Mouse (Mus musculus) macrophage (primary cell): ENCODE data around the gene Itga7. TPM values are rescaled to one million over a fixed set of nuclear protein-coding genes. Genes with fewer than 3 reads are reported as not detected.
A peak's percentile ranks its signal among the peaks of the same experiment; 100 is the strongest.

ENCODE experiments used
- H3K27ac ChIP-seq: fragments of 350-480 bp; formaldehyde crosslinking; 2 replicates; pipeline ENCODE4 v1.9.0; 2021
- H3K36me3 ChIP-seq: fragments of 350-480 bp; formaldehyde crosslinking; 2 replicates; pipeline ENCODE4 v1.9.0; 2021; ENCODE audit errors: inconsistent target
- H3K4me3 ChIP-seq: fragments of 350-480 bp; formaldehyde crosslinking; 2 replicates; pipeline ENCODE4 v1.9.0; 2021; ENCODE audit errors: inconsistent target
- H3K79me2 ChIP-seq: fragments of 350-480 bp; formaldehyde crosslinking; 2 replicates; pipeline ENCODE4 v1.9.0; 2021; ENCODE audit errors: inconsistent target
- WGBS: methylation state at CpG from one replicate; pipeline ENCODE4 v1.1.7; 2026; ENCODE audit warnings: inconsistent platforms; ENCODE audit not compliant: missing documents; 5-methylcytosine and 5-hydroxymethylcytosine counted together
- polyA plus RNA-seq: library from polyadenylated mRNA; stranded (reverse); fragments of 250-400 nt; gene quantifications from 3 replicates; pipeline ENCODE4 v1.2.4, GENCODE M21; 2018; ENCODE audit warnings: inconsistent platforms
- total RNA-seq, 78 experiments: library from RNA; depleted of rRNA; stranded (reverse); fragments of 250-400 nt; gene quantifications; 1 replicate in 9 of 78; 2 replicates in 24 of 78; 3 replicates in 43 of 78; 4 replicates in 2 of 78; pipeline ENCODE4 v1.2.4; 2018; ENCODE audit warnings: inconsistent platforms in 56 of 78

Gene Itga7
- 1 to 10 TPM in 7 of 26 experiments, under 1 TPM in 16, not detected in 3; 0.26 to 1.7 (median 0.65) TPM for total RNA-seq (2018; cell fraction: chromatin; rRNA removed)
- not detected for total RNA-seq (2018; cell fraction: cytosol; rRNA removed)
- 1 to 10 TPM in 1 of 26 experiments, under 1 TPM in 13, not detected in 12; 0.18 to 2.1 (median 0.34) TPM for total RNA-seq (2018; cell fraction: nucleus; rRNA removed)
- polyA plus RNA-seq, result not detected in 3 replicates

- WGBS, result 5% methylated on average over 25 of the region's 26 CpGs
- H3K27ac ChIP-seq, result no peak within 1 kb of the TSS
- no peaks in the 10 kb centered on the region for H3K36me3 ChIP-seq
- H3K4me3 ChIP-seq, result no peak within 1 kb of the TSS
- H3K79me2 ChIP-seq, result no peaks in the 10 kb centered on the region
Observed at GRCm38 (mm10) chr10:128933574-128933973, at the start of gene Itga7. Gene Itga7, plus strand, starts transcription at chr10:128933818.

GRCm38 (mm10) chr10:128888941-128889827 lies 44.4 kb upstream of the Itga7 start:
- Histone ChIP-seq H3K27ac (no peak overlapping the region), H3K36me3 (no peaks in the 10 kb centered on the region), H3K4me3 (no peak overlapping the region), H3K79me2 (no peaks in the 10 kb centered on the region)
- 19% methylated on average over 6 of the region's 7 CpGs for WGBS

- Histone ChIP-seq H3K79me2 (no peaks in the 10 kb centered on the region), H3K4me3 (no peak overlapping the region), H3K27ac (no peak overlapping the region), H3K36me3 (no peaks in the 10 kb centered on the region)
- WGBS, result 60% methylated on average over 2 of the region's 2 CpGs
Observed at GRCm38 (mm10) chr10:128889846-128890245, 43.8 kb upstream of the Itga7 start.

GRCm38 (mm10) chr10:128890383-128891295 lies 43.0 kb upstream of the Itga7 start:
- Histone ChIP-seq H3K36me3 (no peaks in the 10 kb centered on the region), H3K27ac (no peak overlapping the region), H3K4me3 (peak overlapping the region; percentile 10; the same call in 1 of the 2 replicates), H3K79me2 (no peaks in the 10 kb centered on the region)
- 8% methylated on average over 40 of the region's 40 CpGs for WGBS

- peak within 1 kb of the TSS; percentile 10; the same call in 1 of the 2 replicates for H3K4me3 ChIP-seq
- no peaks in the 10 kb centered on the region for H3K79me2 ChIP-seq
- under 1% methylated on average over 51 of the region's 89 CpGs for WGBS
- H3K27ac ChIP-seq, result no peak within 1 kb of the TSS
- no peaks in the 10 kb centered on the region for H3K36me3 ChIP-seq
Observed at GRCm38 (mm10) chr10:128891296-128892094, 42.1 kb upstream of the Itga7 start, which contains the start of gene Gdf11. Gene Gdf11, minus strand, starts transcription at chr10:128891718.

GRCm38 (mm10) chr10:128892246-128892645 lies 41.4 kb upstream of the Itga7 start:
- no peak overlapping the region for H3K27ac ChIP-seq
- 8% methylated on average over 8 of the region's 9 CpGs for WGBS
- H3K36me3 ChIP-seq, result no peaks in the 10 kb centered on the region
- H3K79me2 ChIP-seq, result no peaks in the 10 kb centered on the region
- H3K4me3 ChIP-seq, result no peak overlapping the region

- 1% methylated on average over 9 of the region's 9 CpGs for WGBS
- no peaks in the 10 kb centered on the region for H3K79me2 ChIP-seq
- H3K27ac ChIP-seq, result no peak overlapping the region
- H3K36me3 ChIP-seq, result no peaks in the 10 kb centered on the region
- no peak overlapping the region for H3K4me3 ChIP-seq
Observed at GRCm38 (mm10) chr10:128895437-128895836, 38.2 kb upstream of the Itga7 start.

- Histone ChIP-seq H3K4me3 (no peak overlapping the region), H3K27ac (no peak overlapping the region), H3K36me3 (no peaks in the 10 kb centered on the region), H3K79me2 (no peaks in the 10 kb centered on the region)
- WGBS, result 15% methylated on average over 17 of the region's 17 CpGs
Observed at GRCm38 (mm10) chr10:128895952-128896693, 37.5 kb upstream of the Itga7 start.

- WGBS, result 40% methylated on average over 1 of the region's 1 CpGs
- no peaks in the 10 kb centered on the region for H3K36me3 ChIP-seq
- no peak overlapping the region for H3K4me3 ChIP-seq
Observed at GRCm38 (mm10) chr10:128896807-128897206, 36.8 kb upstream of the Itga7 start.

GRCm38 (mm10) chr10:128897501-128897900 lies 36.1 kb upstream of the Itga7 start:
- Histone ChIP-seq H3K36me3 (no peaks in the 10 kb centered on the region), H3K4me3 (no peak overlapping the region), H3K27ac (no peak overlapping the region), H3K79me2 (no peaks in the 10 kb centered on the region)
- WGBS, result 33% methylated on average over 1 of the region's 1 CpGs

More at GRCm38 (mm10) chr10:128896807-128897206, 36.8 kb upstream of the Itga7 start:
- no peaks in the 10 kb centered on the region for H3K79me2 ChIP-seq
- no peak overlapping the region for H3K27ac ChIP-seq

- no peak overlapping the region for H3K27ac ChIP-seq
- no peaks in the 10 kb centered on the region for H3K79me2 ChIP-seq
- H3K36me3 ChIP-seq, result no peaks in the 10 kb centered on the region
- no peak overlapping the region for H3K4me3 ChIP-seq
- 74% methylated on average over 6 of the region's 6 CpGs for WGBS
Observed at GRCm38 (mm10) chr10:128899759-128900490, 33.7 kb upstream of the Itga7 start.

GRCm38 (mm10) chr10:128900698-128901097 lies 32.9 kb upstream of the Itga7 start, which contains the start of gene Cd63:
Gene Cd63, plus strand, starts transcription at chr10:128900989.
- Histone ChIP-seq H3K27ac (peak within 1 kb of the TSS; percentile 66), H3K4me3 (no peak within 1 kb of the TSS), H3K36me3 (no peaks in the 10 kb centered on the region), H3K79me2 (no peaks in the 10 kb centered on the region)
- 87% methylated on average over 3 of the region's 3 CpGs for WGBS
